23 mouse cellular contexts compared by ENCODE assay signal in the genomic region with DNA sequence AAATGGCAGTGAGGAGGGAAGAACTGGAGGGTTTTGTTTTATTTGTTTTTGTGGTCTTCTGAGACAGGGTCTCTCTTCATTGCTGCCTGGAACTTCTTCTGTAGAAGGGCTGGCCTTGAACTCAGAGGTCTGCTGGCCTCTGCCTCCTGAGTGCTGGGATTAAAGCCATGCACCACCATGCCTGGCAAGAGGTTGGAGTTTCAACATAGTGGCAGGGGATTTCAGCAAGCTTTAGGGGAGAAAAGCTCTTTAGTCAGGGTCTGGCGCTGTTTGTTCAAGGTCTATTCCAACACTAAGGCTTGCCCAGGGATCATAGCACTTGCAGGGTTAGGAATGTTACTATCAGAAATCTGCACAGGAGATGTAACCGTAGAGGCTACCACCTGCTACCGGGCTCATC. TPM values are rescaled to one million over a fixed set of nuclear protein-coding genes. Genes with fewer than 3 reads are reported as not detected.
DNase-seq lines count a peak whose midpoint lies in the region; ATAC-seq lines count a peak whose summit lies in the region.
"Had no signal": no experiment of that assay in that cellular context is flagged by ENCODE, and none has a peak within 500 bp of the region (broad histone marks: within the 10 kb centered on the region; RNA-seq: fewer than 3 reads in every experiment).

No protein-coding gene starts in this region.

- no peaks in the 10 kb centered on the region for H3K36me3 ChIP-seq in midbrain, embryonic 15.5 days (replicated peaks)
- H3K36me3 ChIP-seq: embryonic facial prominence, embryonic 15.5 days; forebrain, embryonic 12.5 days had no signal

- peaks cover 6% of the 10 kb centered on the region for H3K4me1 ChIP-seq in midbrain, embryonic 15.5 days

- no peak overlapping the region for H3K27ac ChIP-seq in midbrain, embryonic 15.5 days
- H3K27ac ChIP-seq: embryonic facial prominence, embryonic 13.5 days; embryonic facial prominence, embryonic 15.5 days; forebrain, embryonic 10.5 days; forebrain, embryonic 12.5 days had no signal

- DNase-seq in adrenal gland, adult 8-10 months = peak; percentile 53
- no peak for DNase-seq in adrenal gland, adult 18-20 months (ENCODE audit: low spot score in 2 of 2)
- peak; percentile 46 for DNase-seq in adrenal gland, postnatal 10 days
- DNase-seq in adrenal gland, postnatal 14 days = peak; percentile 47
- peak; percentile 20 to 64 for DNase-seq in adrenal gland, postnatal 36 days
- no peak for DNase-seq in embryo, embryonic 10 days (ENCODE audit: low spot score)
- DNase-seq: cerebellum, adult 11 months; cerebellum, adult 18-20 months; cerebellum, adult 8-10 months; cerebellum, postnatal 10 days; cerebellum, postnatal 25 days; embryo, embryonic 11 days had no signal

- 80% methylated on average over 3 of the region's 3 CpGs for WGBS in midbrain, embryonic 15.5 days

- ATAC-seq in midbrain, embryonic 15.5 days (replicated peaks) = no peak
- ATAC-seq: forebrain, embryonic 14.5 days; forebrain, embryonic 16.5 days had no signal

- H3K9ac ChIP-seq in midbrain, embryonic 15.5 days = no peak overlapping the region
- H3K9ac ChIP-seq: embryonic facial prominence, embryonic 13.5 days; embryonic facial prominence, embryonic 15.5 days; forebrain, embryonic 12.5 days had no signal

- H3K4me2 ChIP-seq in midbrain, embryonic 15.5 days = no peak overlapping the region
- H3K4me2 ChIP-seq: embryonic facial prominence, embryonic 13.5 days; embryonic facial prominence, embryonic 15.5 days; forebrain, embryonic 12.5 days had no signal

- no peaks in the 10 kb centered on the region for H3K9me3 ChIP-seq in midbrain, embryonic 15.5 days
- H3K9me3 ChIP-seq: embryonic facial prominence, embryonic 13.5 days; embryonic facial prominence, embryonic 15.5 days; forebrain, embryonic 10.5 days; forebrain, embryonic 12.5 days had no signal

- H3K4me3 ChIP-seq in midbrain, embryonic 15.5 days = no peak overlapping the region
- H3K4me3 ChIP-seq: embryonic facial prominence, embryonic 13.5 days; embryonic facial prominence, embryonic 15.5 days; erythroblast, embryonic 14.5 days; forebrain, embryonic 10.5 days; forebrain, embryonic 12.5 days had no signal

- no peaks in the 10 kb centered on the region for H3K27me3 ChIP-seq in midbrain, embryonic 15.5 days (replicated peaks)
- H3K27me3 ChIP-seq: embryonic facial prominence, embryonic 13.5 days; embryonic facial prominence, embryonic 15.5 days had no signal

RNA-seq across cellular contexts. Expression of a gene that starts 2.1 kb away (rescaled TPM):
- total RNA-seq in adrenal gland, adult 8-10 months (2022) = 10 to 100 TPM; 26.6 to 30.9 (median 29.1) TPM
- 10 to 100 TPM; 25.9 to 28.5 TPM for total RNA-seq in adrenal gland, adult 18-20 months (2021)
- total RNA-seq in adrenal gland, postnatal 10 days (2021) = 10 to 100 TPM; 25.1 to 28.4 TPM
- total RNA-seq in adrenal gland, postnatal 14 days (2021) = 22.0 and 26.7 TPM in 2 replicates
- 10 to 100 TPM; 26.9 to 33.3 TPM for total RNA-seq in adrenal gland, postnatal 36 days (2021)
- 56.1 and 59.2 TPM in 2 replicates for polyA plus RNA-seq in midbrain, embryonic 15.5 days (2015; fragmentation: Nextera tagmentation; extraction: Ambion mirVana)

RNA-seq across cellular contexts. Expression of a gene that starts 39.0 kb away (rescaled TPM):
- total RNA-seq in adrenal gland, adult 8-10 months (2022) = not detected
- not detected for total RNA-seq in adrenal gland, adult 18-20 months (2021)
- total RNA-seq in adrenal gland, postnatal 10 days (2021) = not detected
- not detected in 2 replicates for total RNA-seq in adrenal gland, postnatal 14 days (2021)
- not detected for total RNA-seq in adrenal gland, postnatal 36 days (2021)
- 0.26 and 0.38 TPM in 2 replicates for polyA plus RNA-seq in midbrain, embryonic 15.5 days (2015; fragmentation: Nextera tagmentation; extraction: Ambion mirVana)
- total RNA-seq: ES-E14, MEL had no signal
- polyA plus RNA-seq: C2C12; erythroblast, embryonic 14.5 days had no signal

Comparison
In these comparisons a context has a peak if more than half of its experiments do, and no peak if none do; other contexts are left out.
1. DNase-seq: peak in adrenal gland, adult 8-10 months (single experiment), adrenal gland, postnatal 10 days (single experiment), adrenal gland, postnatal 14 days (single experiment) and adrenal gland, postnatal 36 days (2 of 2); none in adrenal gland, adult 18-20 months (0 of 2) and embryo, embryonic 10 days (single experiment).